Mouse (Mus musculus) heart, embryonic 12.5 days (tissue): ENCODE results near the gene Dgcr2. TPM values are rescaled to one million over a fixed set of nuclear protein-coding genes. Genes with fewer than 3 reads are reported as not detected.

ENCODE experiments used
- ATAC-seq: fragments of 200-750 bp; cut with Nextera tagmentation; 2 replicates; pipeline ENCODE4 v1.8.0; 2017; ENCODE audit warnings: moderate TSS enrichment, moderate library complexity; ENCODE audit not compliant: insufficient number of reproducible peaks, low FRiP score
- H3K27ac ChIP-seq: fragments of 300-500 bp; sonication (generic); 2 replicates; pipeline ENCODE4 v1.5.1; 2016; ENCODE audit warnings: mild to moderate bottlenecking, moderate library complexity; ENCODE audit not compliant: poor library complexity, severe bottlenecking
- H3K27me3 ChIP-seq: fragments of 300-500 bp; sonication (generic); replicated peaks from 2 replicates; pipeline ENCODE4 v1.6.1; 2016; ENCODE audit warnings: mild to moderate bottlenecking, moderate library complexity
- H3K36me3 ChIP-seq: fragments of 300-500 bp; sonication (generic); 2 replicates; pipeline ENCODE4 v1.6.1; 2016; ENCODE audit warnings: mild to moderate bottlenecking, moderate library complexity
- H3K4me1 ChIP-seq: fragments of 300-500 bp; sonication (generic); replicated peaks from 2 replicates; pipeline ENCODE4 v1.6.1; 2016; ENCODE audit warnings: mild to moderate bottlenecking
- H3K4me2 ChIP-seq: fragments of 300-500 bp; sonication (generic); 2 replicates; pipeline ENCODE4 v1.6.1; 2016; ENCODE audit warnings: mild to moderate bottlenecking, moderate library complexity
- H3K4me3 ChIP-seq: fragments of 300-500 bp; sonication (generic); 2 replicates; pipeline ENCODE4 v1.5.1; 2016; ENCODE audit warnings: mild to moderate bottlenecking
- H3K9ac ChIP-seq: fragments of 300-500 bp; sonication (generic); 2 replicates; pipeline ENCODE4 v1.6.1; 2016; ENCODE audit warnings: mild to moderate bottlenecking, moderate library complexity
- H3K9me3 ChIP-seq: fragments of 300-500 bp; sonication (generic); replicated peaks from 2 replicates; pipeline ENCODE4 v1.6.1; 2016; ENCODE audit warnings: mild to moderate bottlenecking, moderate library complexity
- WGBS: fragments of 180-500 bp; shearing (Covaris S2); methylation state at CpG from one replicate; pipeline ENCODE4 v1.1.7; 2016; 5-methylcytosine and 5-hydroxymethylcytosine counted together
- polyA plus RNA-seq: library from polyadenylated mRNA; unstranded; fragments of >200 nt; fragmentation: Nextera tagmentation; extraction: Ambion mirVana; gene quantifications from 2 replicates; pipeline ENCODE4 v1.2.1, GENCODE M21; 2016

The Dgcr2 gene
- polyA plus RNA-seq, 1 experiment from 2014 or later: 54.5 TPM

- H3K4me3 ChIP-seq: no peak overlapping the region
- ATAC-seq: no peak
These were observed 31.3 kb upstream of the Dgcr2 start for GRCm38 (mm10) chr16:17929631-17930030.

GRCm38 (mm10) chr16:17929211-17929610 is 30.8 kb upstream of the Dgcr2 start:
- Histone ChIP-seq H3K4me3 (no peak overlapping the region), H3K4me1 (peaks cover 7% of the 10 kb centered on the region; the same call in 1 of the 2 replicates), H3K36me3 (peaks cover 17% of the 10 kb centered on the region), H3K27ac (no peak overlapping the region), H3K9ac (no peak overlapping the region), H3K4me2 (no peak overlapping the region), H3K27me3 (0 out of 2 replicates have a peak, but pooled peaks cover 3% of the 10 kb centered on the region), H3K9me3 (no peaks in the 10 kb centered on the region)
- 41% methylated on average over 2 of the region's 2 CpGs for WGBS
- no peak for ATAC-seq

More at GRCm38 (mm10) chr16:17929631-17930030, 31.3 kb upstream of the Dgcr2 start:
- Histone ChIP-seq H3K27me3 (0 out of 2 replicates have a peak, but pooled peaks cover 3% of the 10 kb centered on the region), H3K27ac (no peak overlapping the region), H3K9me3 (no peaks in the 10 kb centered on the region), H3K36me3 (peaks cover 17% of the 10 kb centered on the region), H3K9ac (no peak overlapping the region), H3K4me2 (no peak overlapping the region), H3K4me1 (peaks cover 7% of the 10 kb centered on the region; the same call in 1 of the 2 replicates)
- 81% methylated on average over 2 of the region's 2 CpGs for WGBS

GRCm38 (mm10) chr16:17928627-17929104 is 30.3 kb upstream of the Dgcr2 start:
- WGBS: under 1% methylated on average over 9 of the region's 9 CpGs
- peak; percentile 48; the same call in 1 of the 2 replicates for ATAC-seq
- Histone ChIP-seq H3K4me2 (peak overlapping the region; percentile 94), H3K9me3 (no peaks in the 10 kb centered on the region), H3K36me3 (peaks cover 17% of the 10 kb centered on the region), H3K4me1 (peaks cover 7% of the 10 kb centered on the region; the same call in 1 of the 2 replicates), H3K4me3 (peak overlapping the region; percentile 71), H3K27ac (peak overlapping the region; percentile 9; the same call in 1 of the 2 replicates), H3K9ac (peak overlapping the region; percentile 83), H3K27me3 (0 out of 2 replicates have a peak, but pooled peaks cover 3% of the 10 kb centered on the region)

GRCm38 (mm10) chr16:17928087-17928580 is 29.8 kb upstream of the Dgcr2 start, which contains the start of gene Slc25a1:
Gene Slc25a1 (minus strand): TSS chr16:17928219.
- peak; percentile 89 for ATAC-seq
- H3K9me3 ChIP-seq: no peaks in the 10 kb centered on the region
- WGBS: under 1% methylated on average over 47 of the region's 47 CpGs
- H3K4me2 ChIP-seq: peak within 1 kb of the TSS; percentile 94
- H3K4me1 ChIP-seq: peaks cover 7% of the 10 kb centered on the region; the same call in 1 of the 2 replicates
- no peaks in the 10 kb centered on the region for H3K27me3 ChIP-seq
- H3K9ac ChIP-seq: peak within 1 kb of the TSS; percentile 83
- peak within 1 kb of the TSS; percentile 71 for H3K4me3 ChIP-seq
- H3K27ac ChIP-seq: peak within 1 kb of the TSS; percentile 9
- H3K36me3 ChIP-seq: peaks cover 17% of the 10 kb centered on the region

- H3K27ac ChIP-seq: peak overlapping the region; percentile 9
- WGBS: under 1% methylated on average over 70 of the region's 72 CpGs
- H3K4me3 ChIP-seq: peak overlapping the region; percentile 71
- peaks cover 17% of the 10 kb centered on the region for H3K36me3 ChIP-seq
- no peaks in the 10 kb centered on the region for H3K27me3 ChIP-seq
- H3K9me3 ChIP-seq: no peaks in the 10 kb centered on the region
- H3K4me1 ChIP-seq: peaks cover 11% of the 10 kb centered on the region
- H3K9ac ChIP-seq: peak overlapping the region; percentile 83
- H3K4me2 ChIP-seq: peak overlapping the region; percentile 94
- ATAC-seq: peak; percentile 58
These were observed 29.2 kb upstream of the Dgcr2 start for GRCm38 (mm10) chr16:17927351-17928082.

GRCm38 (mm10) chr16:17922163-17922538 is 23.8 kb upstream of the Dgcr2 start:
- Histone ChIP-seq H3K27ac (peak overlapping the region; percentile 63), H3K36me3 (peaks cover 17% of the 10 kb centered on the region), H3K4me3 (peak overlapping the region; percentile 70), H3K27me3 (peaks cover 29% of the 10 kb centered on the region), H3K4me2 (peak overlapping the region; percentile 95), H3K9ac (peak overlapping the region; percentile 90), H3K4me1 (peaks cover 24% of the 10 kb centered on the region), H3K9me3 (0 out of 2 replicates have a peak, but pooled peaks cover 3% of the 10 kb centered on the region)
- ATAC-seq: peak; percentile 3
- WGBS: under 1% methylated on average over 14 of the region's 14 CpGs

- H3K9ac ChIP-seq: peak overlapping the region; percentile 90
- peak; percentile 94 for ATAC-seq
- 2% methylated on average over 45 of the region's 47 CpGs for WGBS
- H3K36me3 ChIP-seq: peaks cover 17% of the 10 kb centered on the region
- peaks cover 35% of the 10 kb centered on the region for H3K27me3 ChIP-seq
- H3K4me1 ChIP-seq: peaks cover 18% of the 10 kb centered on the region
- peak overlapping the region; percentile 70 for H3K4me3 ChIP-seq
- peak overlapping the region; percentile 95 for H3K4me2 ChIP-seq
- H3K9me3 ChIP-seq: 0 out of 2 replicates have a peak, but pooled peaks cover 3% of the 10 kb centered on the region
- peak overlapping the region; percentile 72 for H3K27ac ChIP-seq
These were observed 23.2 kb upstream of the Dgcr2 start for GRCm38 (mm10) chr16:17921325-17922162.

- Histone ChIP-seq H3K4me2 (peak overlapping the region; percentile 95), H3K9ac (peak overlapping the region; percentile 48), H3K36me3 (peaks cover 9% of the 10 kb centered on the region), H3K4me3 (peak overlapping the region; percentile 70), H3K27me3 (peaks cover 44% of the 10 kb centered on the region), H3K9me3 (0 out of 2 replicates have a peak, but pooled peaks cover 3% of the 10 kb centered on the region), H3K27ac (no peak overlapping the region), H3K4me1 (peaks cover 18% of the 10 kb centered on the region)
- ATAC-seq: no peak
- WGBS: 5% methylated on average over 20 of the region's 20 CpGs
These were observed 22.2 kb upstream of the Dgcr2 start for GRCm38 (mm10) chr16:17920586-17920985.

- peaks cover 70% of the 10 kb centered on the region for H3K27me3 ChIP-seq
- 0 out of 2 replicates have a peak, but pooled peaks cover 3% of the 10 kb centered on the region for H3K9me3 ChIP-seq
- peak within 1 kb of the TSS; percentile 64 for H3K4me2 ChIP-seq
- H3K4me1 ChIP-seq: peaks cover 19% of the 10 kb centered on the region
- H3K27ac ChIP-seq: no peak within 1 kb of the TSS
- ATAC-seq: no peak
- peak within 1 kb of the TSS; percentile 43 for H3K4me3 ChIP-seq
- peak within 1 kb of the TSS; percentile 24; the same call in 1 of the 2 replicates for H3K9ac ChIP-seq
- under 1% methylated on average over 106 of the region's 106 CpGs for WGBS
- H3K36me3 ChIP-seq: no peaks in the 10 kb centered on the region
These were observed 16.2 kb upstream of the Dgcr2 start, which contains the start of gene Gsc2 for GRCm38 (mm10) chr16:17914307-17915249. Gene Gsc2 (minus strand): TSS chr16:17915059.
